Mouse (Mus musculus): Measurements from ENCODE around the gene Dusp7. TPM values are rescaled to one million over a fixed set of nuclear protein-coding genes. Genes with fewer than 3 reads are reported as not detected.

Gene Dusp7
- polyA plus RNA-seq, 1 experiment from 2014 or later: 14.1 TPM

GRCm38 (mm10) chr9:106372431-106373412, 4.3 kb downstream of the Dusp7 start:
- no peaks in the 10 kb centered on the region for H3K9me3 ChIP-seq (replicated peaks)
- H3K4me3 ChIP-seq: peak overlapping the region; percentile 88; the same call in 1 of the 2 replicates
- peaks cover 46% of the 10 kb centered on the region for H3K4me1 ChIP-seq
- peaks cover 63% of the 10 kb centered on the region for H3K36me3 ChIP-seq
- peak overlapping the region; percentile 52 for H3K27ac ChIP-seq (replicated peaks)
- no peaks in the 10 kb centered on the region for H3K27me3 ChIP-seq (ENCODE audit: low read depth, poor library complexity, severe bottlenecking)
- DNase-seq (ENCODE audit: low spot score): no peak
- WGBS: 93% methylated on average over 11 of the region's 11 CpGs

GRCm38 (mm10) chr9:106373973-106374372, 5.5 kb downstream of the Dusp7 start:
- H3K36me3 ChIP-seq: peaks cover 73% of the 10 kb centered on the region

GRCm38 (mm10) chr9:106377247-106377646, 8.8 kb downstream of the Dusp7 start:
- Histone ChIP-seq H3K4me3 (no peak overlapping the region), H3K9me3 (replicated peaks) (no peaks in the 10 kb centered on the region), H3K36me3 (peaks cover 55% of the 10 kb centered on the region), H3K27me3 (ENCODE audit: low read depth, poor library complexity, severe bottlenecking) (no peaks in the 10 kb centered on the region), H3K27ac (replicated peaks) (no peak overlapping the region), H3K4me1 (peaks cover 4% of the 10 kb centered on the region)
- DNase-seq (ENCODE audit: low spot score): no peak
- WGBS: 89% methylated on average over 8 of the region's 8 CpGs

More at GRCm38 (mm10) chr9:106373973-106374372, 5.5 kb downstream of the Dusp7 start:
- Histone ChIP-seq H3K27ac (replicated peaks) (no peak overlapping the region), H3K9me3 (replicated peaks) (no peaks in the 10 kb centered on the region), H3K4me1 (peaks cover 37% of the 10 kb centered on the region), H3K27me3 (ENCODE audit: low read depth, poor library complexity, severe bottlenecking) (no peaks in the 10 kb centered on the region), H3K4me3 (no peak overlapping the region)
- 90% methylated on average over 7 of the region's 7 CpGs for WGBS
- DNase-seq (ENCODE audit: low spot score): no peak

- no peak overlapping the region for H3K4me3 ChIP-seq
- peaks cover 47% of the 10 kb centered on the region for H3K36me3 ChIP-seq
- DNase-seq (ENCODE audit: low spot score): no peak
- H3K4me1 ChIP-seq: peaks cover under 1% of the 10 kb centered on the region; the same call in 1 of the 2 replicates
- H3K9me3 ChIP-seq (replicated peaks): no peaks in the 10 kb centered on the region
- no peak overlapping the region for H3K27ac ChIP-seq (replicated peaks)
- WGBS: 92% methylated on average over 3 of the region's 3 CpGs
- no peaks in the 10 kb centered on the region for H3K27me3 ChIP-seq (ENCODE audit: low read depth, poor library complexity, severe bottlenecking)
These were observed 9.6 kb downstream of the Dusp7 start for GRCm38 (mm10) chr9:106378045-106378444.

- Histone ChIP-seq H3K36me3 (peaks cover 40% of the 10 kb centered on the region), H3K9me3 (replicated peaks) (no peaks in the 10 kb centered on the region), H3K27ac (replicated peaks) (no peak overlapping the region), H3K4me1 (peaks cover 8% of the 10 kb centered on the region), H3K27me3 (ENCODE audit: low read depth, poor library complexity, severe bottlenecking) (no peaks in the 10 kb centered on the region), H3K4me3 (no peak overlapping the region)
- WGBS: 77% methylated on average over 9 of the region's 9 CpGs
- no peak for DNase-seq (ENCODE audit: low spot score)
These were observed 10.3 kb downstream of the Dusp7 start for GRCm38 (mm10) chr9:106378753-106379152.

GRCm38 (mm10) chr9:106386181-106386864, 17.9 kb downstream of the Dusp7 start:
- Histone ChIP-seq H3K27ac (replicated peaks) (peak overlapping the region; percentile 33; the same call in 1 of the 2 replicates), H3K27me3 (ENCODE audit: low read depth, poor library complexity, severe bottlenecking) (no peaks in the 10 kb centered on the region), H3K9me3 (replicated peaks) (no peaks in the 10 kb centered on the region), H3K4me1 (peaks cover 24% of the 10 kb centered on the region), H3K36me3 (no peaks in the 10 kb centered on the region), H3K4me3 (no peak overlapping the region)
- no peak for DNase-seq (ENCODE audit: low spot score)
- WGBS: 93% methylated on average over 12 of the region's 12 CpGs

GRCm38 (mm10) chr9:106392828-106393527, 24.5 kb downstream of the Dusp7 start:
- H3K9me3 ChIP-seq (replicated peaks): no peaks in the 10 kb centered on the region
- peak overlapping the region; percentile 15; the same call in 1 of the 2 replicates for H3K27ac ChIP-seq (replicated peaks)
- H3K4me1 ChIP-seq: peaks cover 35% of the 10 kb centered on the region
- no peaks in the 10 kb centered on the region for H3K27me3 ChIP-seq (ENCODE audit: low read depth, poor library complexity, severe bottlenecking)
- no peaks in the 10 kb centered on the region for H3K36me3 ChIP-seq
- DNase-seq (ENCODE audit: low spot score): no peak
- H3K4me3 ChIP-seq: no peak overlapping the region
- 82% methylated on average over 11 of the region's 11 CpGs for WGBS

GRCm38 (mm10) chr9:106393548-106393947, 25.1 kb downstream of the Dusp7 start:
- Histone ChIP-seq H3K27ac (replicated peaks) (peak overlapping the region; percentile 15; the same call in 1 of the 2 replicates), H3K27me3 (ENCODE audit: low read depth, poor library complexity, severe bottlenecking) (no peaks in the 10 kb centered on the region), H3K36me3 (no peaks in the 10 kb centered on the region), H3K4me1 (peaks cover 35% of the 10 kb centered on the region), H3K4me3 (no peak overlapping the region), H3K9me3 (replicated peaks) (no peaks in the 10 kb centered on the region)
- DNase-seq (ENCODE audit: low spot score): no peak
- WGBS: 94% methylated on average over 8 of the region's 8 CpGs

GRCm38 (mm10) chr9:106394649-106395602, 26.5 kb downstream of the Dusp7 start:
- H3K27me3 ChIP-seq (ENCODE audit: low read depth, poor library complexity, severe bottlenecking): no peaks in the 10 kb centered on the region
- WGBS: 51% methylated on average over 11 of the region's 11 CpGs
- peak; percentile 56 for DNase-seq (ENCODE audit: low spot score)
- no peaks in the 10 kb centered on the region for H3K36me3 ChIP-seq
- peaks cover 35% of the 10 kb centered on the region for H3K4me1 ChIP-seq
- no peak overlapping the region for H3K4me3 ChIP-seq
- H3K27ac ChIP-seq (replicated peaks): peak overlapping the region; percentile 77
- no peaks in the 10 kb centered on the region for H3K9me3 ChIP-seq (replicated peaks)

- Histone ChIP-seq H3K4me3 (no peak overlapping the region), H3K36me3 (no peaks in the 10 kb centered on the region), H3K9me3 (replicated peaks) (no peaks in the 10 kb centered on the region), H3K4me1 (peaks cover 31% of the 10 kb centered on the region), H3K27me3 (ENCODE audit: low read depth, poor library complexity, severe bottlenecking) (no peaks in the 10 kb centered on the region), H3K27ac (replicated peaks) (no peak overlapping the region; the same call in 1 of the 2 replicates)
- 86% methylated on average over 4 of the region's 4 CpGs for WGBS
- no peak for DNase-seq (ENCODE audit: low spot score)
These were observed 29.3 kb downstream of the Dusp7 start for GRCm38 (mm10) chr9:106397733-106398132.

- H3K27me3 ChIP-seq (ENCODE audit: low read depth, poor library complexity, severe bottlenecking): no peaks in the 10 kb centered on the region
- H3K9me3 ChIP-seq (replicated peaks): no peaks in the 10 kb centered on the region
- H3K36me3 ChIP-seq: no peaks in the 10 kb centered on the region
- 84% methylated on average over 9 of the region's 9 CpGs for WGBS
- H3K4me1 ChIP-seq: peaks cover 23% of the 10 kb centered on the region
- no peak for DNase-seq (ENCODE audit: low spot score)
- H3K27ac ChIP-seq (replicated peaks): no peak overlapping the region
- no peak overlapping the region for H3K4me3 ChIP-seq
These were observed 30.4 kb downstream of the Dusp7 start for GRCm38 (mm10) chr9:106398667-106399311.
